Mouse (Mus musculus) olfactory bulb, adult 2 months (tissue): ENCODE results near the gene Focad.

Source experiments
- CTCF ChIP-seq: fragments of 200-500 bp; IDR thresholded peaks from 2 replicates; pipeline ENCODE4 v1.5.1; 2012; ENCODE audit warnings: low read depth, mild to moderate bottlenecking, low read length, moderate library complexity; ENCODE audit not compliant: insufficient read depth
- POLR2A ChIP-seq: fragments of 200-500 bp; IDR thresholded peaks from 2 replicates; pipeline ENCODE4 v1.6.1; 2012; ENCODE audit warnings: mild to moderate bottlenecking, low read depth, low read length, moderate library complexity; ENCODE audit not compliant: insufficient read depth

DNA sequence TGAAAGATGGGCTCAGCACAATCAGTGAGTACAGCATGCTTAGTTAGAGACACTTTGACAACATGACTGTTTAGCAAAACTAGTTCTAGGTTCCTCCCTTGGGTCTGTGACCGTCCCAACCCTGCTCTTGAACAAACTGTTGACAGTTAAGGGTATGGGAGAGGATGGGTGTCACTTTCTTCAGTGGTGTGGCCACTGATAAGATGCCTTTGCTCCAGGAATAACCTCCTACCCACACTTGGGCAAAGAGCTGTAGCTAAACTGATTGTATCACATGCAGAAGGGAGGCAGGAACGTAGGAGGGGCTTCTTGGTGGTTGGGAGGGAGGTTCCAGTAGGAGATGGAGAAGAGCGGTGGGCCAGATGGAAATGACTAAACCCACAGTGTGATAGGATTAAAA is 213.3 kb downstream of the Focad start:
- TF ChIP-seq CTCF (no peak), POLR2A (no peak)
